Mouse (Mus musculus): ENCODE results near the gene Gm6871. TPM values are rescaled to one million over a fixed set of nuclear protein-coding genes. Genes with fewer than 3 reads are reported as not detected.
"Not testable (repeated sequence)": the region's sequence is repeated elsewhere in the genome, so short reads cannot be mapped to it uniquely, and the experiment has no call there.

Gm6871 gene
- polyA plus RNA-seq (2014; fragmentation: Nextera tagmentation; extraction: Ambion mirVana) = not detected in 2 replicates

DNA sequence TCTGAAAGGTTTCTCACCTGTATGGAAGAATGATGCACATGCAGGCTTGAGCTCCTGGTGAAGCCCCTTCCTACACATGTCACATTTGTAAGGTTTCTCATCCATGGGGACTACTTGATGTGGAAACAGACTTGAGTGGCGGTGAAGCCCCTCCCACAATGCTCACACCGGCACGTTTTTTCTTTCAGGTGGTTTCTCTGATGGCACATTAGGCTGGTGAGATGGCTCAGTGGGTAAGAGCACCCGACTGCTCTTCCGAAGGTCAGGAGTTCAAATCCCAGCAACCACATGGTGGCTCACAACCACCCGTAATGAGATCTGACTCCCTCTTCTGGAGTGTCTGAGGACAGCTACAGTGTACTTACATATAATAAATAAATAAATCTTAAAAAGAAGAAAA is at the start of gene Gm6871:
Gene Gm6871 (minus strand): TSS at position 101 of the 400 bp plus-strand sequence.
- H3K36me3 ChIP-seq (ENCODE audit: control insufficient read depth, insufficient read depth, low read length); H3K27ac ChIP-seq (replicated peaks; ENCODE audit: low read depth, low read length); H3K27me3 ChIP-seq (ENCODE audit: control insufficient read depth, insufficient read depth, low read length); H3K4me3 ChIP-seq (replicated peaks; ENCODE audit: low read depth, low read length); H3K9ac ChIP-seq (replicated peaks; ENCODE audit: low read length); ATAC-seq (ENCODE audit: low FRiP score, low TSS enrichment); H3K9me3 ChIP-seq (ENCODE audit: control insufficient read depth, low read length); H3K4me2 ChIP-seq (ENCODE audit: low read length); DNase-seq; H3K4me1 ChIP-seq (ENCODE audit: control insufficient read depth, insufficient read depth, low read length): not testable (repeated sequence)
- WGBS = 89% methylated on average over 5 of the region's 6 CpGs

DNA sequence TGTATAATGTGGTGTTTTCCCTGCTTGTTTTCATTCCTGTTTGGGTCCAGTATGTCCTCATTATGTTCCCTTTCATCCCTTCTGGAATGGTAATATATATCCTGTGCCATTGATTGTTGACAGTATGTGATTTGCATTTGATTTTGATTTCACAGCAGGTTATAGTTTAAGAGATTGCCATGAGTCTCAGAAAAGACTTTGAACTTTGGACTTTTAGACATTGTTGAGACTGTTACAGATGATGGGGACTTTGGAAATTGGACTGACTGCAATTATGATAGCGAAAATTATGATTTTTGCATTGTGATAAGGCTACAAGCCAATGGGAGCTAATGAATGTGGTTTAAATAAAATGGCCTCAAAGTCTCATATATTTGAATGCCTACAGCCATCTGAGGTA is 42.8 kb upstream of the Gm6871 start:
- not testable (repeated sequence) for ATAC-seq (ENCODE audit: low FRiP score, low TSS enrichment); H3K4me2 ChIP-seq (ENCODE audit: low read length); H3K4me1 ChIP-seq (ENCODE audit: control insufficient read depth, insufficient read depth, low read length); H3K4me3 ChIP-seq (replicated peaks; ENCODE audit: low read depth, low read length); DNase-seq; H3K9ac ChIP-seq (replicated peaks; ENCODE audit: low read length); H3K27me3 ChIP-seq (ENCODE audit: control insufficient read depth, insufficient read depth, low read length); H3K27ac ChIP-seq (replicated peaks; ENCODE audit: low read depth, low read length); H3K9me3 ChIP-seq (ENCODE audit: control insufficient read depth, low read length)
- H3K36me3 ChIP-seq (ENCODE audit: control insufficient read depth, insufficient read depth, low read length) = peaks cover 45% of the 10 kb centered on the region
- WGBS = 96% methylated on average over 1 of the region's 1 CpGs

DNA sequence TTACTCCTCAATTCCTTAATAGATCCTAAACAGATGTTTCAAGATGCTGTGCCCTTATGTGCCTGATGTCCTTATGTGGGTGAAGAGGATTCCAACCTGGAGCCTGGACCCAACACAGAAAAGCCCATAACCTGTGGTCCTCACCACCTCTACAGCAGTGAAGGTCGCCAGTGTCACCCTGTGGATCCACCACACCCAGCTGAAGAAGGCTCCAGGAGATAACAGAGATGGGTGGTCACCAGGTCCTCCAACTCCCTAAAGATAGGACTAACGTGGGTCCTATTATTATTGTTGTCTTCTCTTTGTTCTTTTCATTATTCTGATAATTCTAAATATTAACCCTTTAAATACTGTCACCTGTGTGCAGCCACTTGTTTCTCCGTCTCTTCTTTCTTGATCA is 38.2 kb upstream of the Gm6871 start:
- no peaks in the 10 kb centered on the region for H3K27me3 ChIP-seq (ENCODE audit: control insufficient read depth, insufficient read depth, low read length)
- H3K4me1 ChIP-seq (ENCODE audit: control insufficient read depth, insufficient read depth, low read length) = no peaks in the 10 kb centered on the region
- no peak overlapping the region for H3K4me3 ChIP-seq (replicated peaks; ENCODE audit: low read depth, low read length)
- no peaks in the 10 kb centered on the region for H3K9me3 ChIP-seq (ENCODE audit: control insufficient read depth, low read length)
- peaks cover 41% of the 10 kb centered on the region for H3K36me3 ChIP-seq (ENCODE audit: control insufficient read depth, insufficient read depth, low read length)
- H3K4me2 ChIP-seq (ENCODE audit: low read length) = no peak overlapping the region
- ATAC-seq (ENCODE audit: low FRiP score, low TSS enrichment) (no peak), DNase-seq (no peak)
- WGBS = 87% methylated on average over 3 of the region's 3 CpGs
- no peak overlapping the region for H3K27ac ChIP-seq (replicated peaks; ENCODE audit: low read depth, low read length)
- H3K9ac ChIP-seq (replicated peaks; ENCODE audit: low read length) = no peak overlapping the region

DNA sequence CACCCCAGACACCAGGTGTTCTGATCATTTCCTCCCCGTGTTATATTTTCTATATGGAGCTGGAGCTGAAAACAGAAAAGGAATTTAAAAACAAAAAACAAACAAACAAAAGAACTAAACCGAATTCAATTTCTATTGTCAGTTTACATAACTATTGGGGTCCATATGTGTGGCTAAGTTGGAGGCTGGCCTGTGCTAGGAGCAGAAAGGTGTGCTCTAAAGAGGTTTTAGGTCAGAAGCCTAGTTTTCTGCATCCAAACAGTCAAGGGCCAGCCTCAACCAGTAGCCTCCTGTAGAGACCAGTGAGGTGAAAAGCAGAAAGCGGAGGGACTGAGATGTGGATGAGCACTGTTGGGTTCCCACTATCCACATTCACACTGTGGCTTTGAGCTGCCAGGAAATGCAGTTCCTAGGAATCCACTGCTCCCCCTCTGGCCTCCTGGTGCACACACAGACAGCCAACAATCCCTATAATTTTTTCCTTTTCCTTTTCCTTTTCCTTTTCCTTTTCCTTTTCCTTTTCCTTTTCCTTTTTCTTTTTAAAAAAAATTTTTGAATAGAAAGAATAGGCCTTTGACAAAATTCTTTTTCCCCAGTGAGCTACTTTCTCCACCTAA is 26.6 kb upstream of the Gm6871 start:
- H3K9ac ChIP-seq (replicated peaks; ENCODE audit: low read length) = peak overlapping the region; percentile 65
- H3K4me1 ChIP-seq (ENCODE audit: control insufficient read depth, insufficient read depth, low read length) = peaks cover 8% of the 10 kb centered on the region
- peaks cover 3% of the 10 kb centered on the region; the same call in 1 of the 2 replicates for H3K36me3 ChIP-seq (ENCODE audit: control insufficient read depth, insufficient read depth, low read length)
- 14% methylated on average over 3 of the region's 3 CpGs for WGBS
- peak overlapping the region; percentile 60 for H3K4me3 ChIP-seq (replicated peaks; ENCODE audit: low read depth, low read length)
- no peaks in the 10 kb centered on the region for H3K27me3 ChIP-seq (ENCODE audit: control insufficient read depth, insufficient read depth, low read length)
- no peaks in the 10 kb centered on the region for H3K9me3 ChIP-seq (ENCODE audit: control insufficient read depth, low read length)
- peak; percentile 16 for DNase-seq
- peak overlapping the region; percentile 77 for H3K4me2 ChIP-seq (ENCODE audit: low read length)
- no peak overlapping the region for H3K27ac ChIP-seq (replicated peaks; ENCODE audit: low read depth, low read length)
- no peak for ATAC-seq (ENCODE audit: low FRiP score, low TSS enrichment)

DNA sequence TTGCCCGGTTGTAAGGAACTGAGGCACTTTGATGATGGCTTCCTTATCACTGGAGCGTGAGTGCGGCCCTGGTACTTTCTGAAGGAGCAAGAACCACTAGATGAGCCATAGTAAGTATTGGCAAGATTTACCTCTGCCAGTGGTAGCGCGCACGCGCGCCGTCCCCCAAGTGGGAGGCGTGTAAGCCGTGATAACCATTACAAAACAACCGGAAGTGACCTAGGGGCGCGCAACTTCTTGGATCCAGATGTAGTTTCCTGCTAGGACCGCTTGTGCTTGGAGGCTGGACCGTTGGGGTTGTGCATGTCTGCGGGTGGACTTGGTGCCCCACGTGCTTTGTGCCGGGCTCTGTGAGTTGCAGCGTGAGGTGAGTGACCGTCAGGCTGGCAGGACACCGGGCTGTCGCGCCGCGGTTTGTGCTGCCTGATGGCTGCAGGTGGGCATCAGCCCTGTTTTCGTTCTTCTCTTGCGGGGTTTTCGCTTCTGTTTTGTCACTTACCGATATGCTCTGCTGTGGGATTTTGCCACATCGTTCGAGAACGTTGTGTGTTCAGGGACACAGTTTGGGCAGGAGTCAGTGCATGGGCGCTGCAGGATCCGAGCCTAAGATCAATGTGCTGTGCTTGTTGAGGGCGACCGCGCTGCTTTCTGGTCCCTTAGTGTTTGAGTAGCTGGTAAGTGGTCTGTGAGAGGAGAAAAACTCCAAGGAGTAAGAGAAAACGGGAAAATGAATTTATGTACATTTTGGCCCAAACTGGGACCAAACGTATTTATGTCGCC is 25.8 kb upstream of the Gm6871 start, which contains the start of gene 2610021A01Rik:
Gene 2610021A01Rik (plus strand): TSS at position 197 of the 780 bp plus-strand sequence.
- 1% methylated on average over 41 of the region's 41 CpGs for WGBS
- no peaks in the 10 kb centered on the region for H3K9me3 ChIP-seq (ENCODE audit: control insufficient read depth, low read length)
- no peaks in the 10 kb centered on the region for H3K27me3 ChIP-seq (ENCODE audit: control insufficient read depth, insufficient read depth, low read length)
- H3K4me3 ChIP-seq (replicated peaks; ENCODE audit: low read depth, low read length) = peak within 1 kb of the TSS; percentile 60
- DNase-seq = peak; percentile 98
- peak within 1 kb of the TSS; percentile 77 for H3K4me2 ChIP-seq (ENCODE audit: low read length)
- no peaks in the 10 kb centered on the region for H3K36me3 ChIP-seq (ENCODE audit: control insufficient read depth, insufficient read depth, low read length)
- H3K9ac ChIP-seq (replicated peaks; ENCODE audit: low read length) = peak within 1 kb of the TSS; percentile 65
- peaks cover 8% of the 10 kb centered on the region for H3K4me1 ChIP-seq (ENCODE audit: control insufficient read depth, insufficient read depth, low read length)
- ATAC-seq (ENCODE audit: low FRiP score, low TSS enrichment) = peak; percentile 97
- peak within 1 kb of the TSS; percentile 70 for H3K27ac ChIP-seq (replicated peaks; ENCODE audit: low read depth, low read length)

DNA sequence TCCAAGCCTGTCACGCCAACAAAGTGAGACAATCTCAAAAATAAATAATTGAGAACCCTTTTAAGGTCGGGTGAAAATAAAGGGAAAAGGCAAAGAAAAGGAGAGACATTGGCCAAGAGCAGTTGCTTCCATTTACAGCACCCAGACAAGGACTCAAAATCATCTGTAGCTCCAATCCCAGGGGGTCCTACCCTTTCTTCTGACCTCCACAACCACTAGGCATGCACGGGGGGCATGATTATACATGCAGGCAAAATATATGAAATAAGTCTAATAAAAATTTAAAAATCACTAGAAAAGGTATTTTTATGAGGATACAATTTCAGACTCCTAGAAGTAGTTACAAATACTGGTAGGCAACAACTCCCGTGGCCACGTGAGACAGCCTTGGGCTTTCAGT is 25.2 kb upstream of the Gm6871 start:
- DNase-seq (no peak), ATAC-seq (ENCODE audit: low FRiP score, low TSS enrichment) (peak; percentile 32; the same call in 1 of the 2 replicates)
- Histone ChIP-seq H3K4me2 (ENCODE audit: low read length) (peak overlapping the region; percentile 77), H3K4me3 (replicated peaks; ENCODE audit: low read depth, low read length) (peak overlapping the region; percentile 60), H3K9me3 (ENCODE audit: control insufficient read depth, low read length) (no peaks in the 10 kb centered on the region), H3K27ac (replicated peaks; ENCODE audit: low read depth, low read length) (0 out of 2 replicates have a peak overlapping the region, but pooled peaks have one; percentile 60), H3K4me1 (ENCODE audit: control insufficient read depth, insufficient read depth, low read length) (peaks cover 8% of the 10 kb centered on the region), H3K36me3 (ENCODE audit: control insufficient read depth, insufficient read depth, low read length) (no peaks in the 10 kb centered on the region), H3K27me3 (ENCODE audit: control insufficient read depth, insufficient read depth, low read length) (no peaks in the 10 kb centered on the region), H3K9ac (replicated peaks; ENCODE audit: low read length) (peak overlapping the region; percentile 65; the same call in 1 of the 2 replicates)
- 54% methylated on average over 5 of the region's 5 CpGs for WGBS

DNA sequence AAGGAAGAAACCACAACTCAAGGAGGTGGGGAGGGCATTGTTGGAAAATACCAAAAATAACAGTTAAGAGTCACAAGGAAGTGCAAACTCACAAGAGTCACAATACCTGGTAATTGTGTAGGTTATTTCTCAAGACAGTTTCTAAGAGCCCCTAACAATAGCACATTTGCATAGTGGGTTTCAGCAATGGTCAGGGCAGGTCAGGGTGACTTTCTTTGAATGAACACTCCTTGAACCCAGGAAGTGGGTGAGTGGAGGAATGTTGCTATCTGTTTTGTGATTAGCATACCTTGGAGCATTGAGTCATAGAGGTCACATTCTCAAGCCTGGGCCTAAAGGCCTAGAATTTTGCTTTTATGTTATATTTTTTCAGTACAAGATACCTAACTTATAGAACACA is 14.4 kb upstream of the Gm6871 start:
- not testable (repeated sequence) for H3K9me3 ChIP-seq (ENCODE audit: control insufficient read depth, low read length); H3K4me3 ChIP-seq (replicated peaks; ENCODE audit: low read depth, low read length); H3K36me3 ChIP-seq (ENCODE audit: control insufficient read depth, insufficient read depth, low read length); H3K27me3 ChIP-seq (ENCODE audit: control insufficient read depth, insufficient read depth, low read length); ATAC-seq (ENCODE audit: low FRiP score, low TSS enrichment); H3K4me2 ChIP-seq (ENCODE audit: low read length); H3K4me1 ChIP-seq (ENCODE audit: control insufficient read depth, insufficient read depth, low read length); H3K27ac ChIP-seq (replicated peaks; ENCODE audit: low read depth, low read length); DNase-seq; H3K9ac ChIP-seq (replicated peaks; ENCODE audit: low read length)

- H3K4me2 ChIP-seq (ENCODE audit: low read length) = no peak overlapping the region
- H3K27me3 ChIP-seq (ENCODE audit: control insufficient read depth, insufficient read depth, low read length) = no peaks in the 10 kb centered on the region
- H3K9me3 ChIP-seq (ENCODE audit: control insufficient read depth, low read length) = 0 out of 2 replicates have a peak, but pooled peaks cover 1% of the 10 kb centered on the region
- ATAC-seq (ENCODE audit: low FRiP score, low TSS enrichment) (no peak), DNase-seq (no peak)
- H3K4me3 ChIP-seq (replicated peaks; ENCODE audit: low read depth, low read length) = no peak overlapping the region
- H3K27ac ChIP-seq (replicated peaks; ENCODE audit: low read depth, low read length) = no peak overlapping the region
- no peak overlapping the region for H3K9ac ChIP-seq (replicated peaks; ENCODE audit: low read length)
- H3K4me1 ChIP-seq (ENCODE audit: control insufficient read depth, insufficient read depth, low read length) = no peaks in the 10 kb centered on the region
- H3K36me3 ChIP-seq (ENCODE audit: control insufficient read depth, insufficient read depth, low read length) = no peaks in the 10 kb centered on the region
These were observed 8.6 kb upstream of the Gm6871 start for GRCm38 (mm10) chr7:41582028-41582427.
